Mouse (Mus musculus) spleen, adult 2 months (tissue): Measurements from ENCODE around the gene Cmtm8. TPM values are rescaled to one million over a fixed set of nuclear protein-coding genes. Genes with fewer than 3 reads are reported as not detected.

ENCODE experiments used
- DNase-seq, 2 experiments: peaks; one replicate each; pipeline versions ENCODE4 v3.0.0 to v3.0.0-alpha.2; 2012 to 2021; ENCODE audit warnings: low spot score in 2 of 2, low read depth in 1 of 2
- H3K27ac ChIP-seq: fragments of 200-500 bp; 2 replicates; pipeline ENCODE4 v1.5.1; 2012; ENCODE audit warnings: low read length, inconsistent platforms; ENCODE audit not compliant: insufficient read depth
- H3K27me3 ChIP-seq: fragments of 200-500 bp; 2 replicates; pipeline ENCODE4 v1.6.1; 2012; ENCODE audit warnings: mild to moderate bottlenecking, moderate library complexity, low read length, inconsistent platforms; ENCODE audit not compliant: control insufficient read depth, insufficient read depth
- H3K36me3 ChIP-seq: fragments of 200-500 bp; 2 replicates; pipeline ENCODE4 v1.6.1; 2012; ENCODE audit warnings: mild to moderate bottlenecking, low read length, inconsistent platforms; ENCODE audit not compliant: control insufficient read depth, insufficient read depth
- H3K4me1 ChIP-seq: fragments of 200-500 bp; 2 replicates; pipeline ENCODE4 v1.6.1; 2011; ENCODE audit warnings: inconsistent platforms; ENCODE audit not compliant: control insufficient read depth, insufficient read depth, insufficient read length
- H3K4me3 ChIP-seq: fragments of 200-500 bp; 2 replicates; pipeline ENCODE4 v1.5.1; 2011; ENCODE audit warnings: mild to moderate bottlenecking, inconsistent platforms; ENCODE audit not compliant: insufficient read depth, insufficient read length; ENCODE audit errors: extremely low read depth
- CTCF ChIP-seq: fragments of 200-500 bp; IDR thresholded peaks from 2 replicates; pipeline ENCODE4 v1.5.1; 2011; ENCODE audit warnings: mild to moderate bottlenecking, inconsistent platforms; ENCODE audit not compliant: insufficient read depth, insufficient read length, insufficient replicate concordance; ENCODE audit errors: extremely low read depth
- POLR2A ChIP-seq: fragments of 200-500 bp; IDR thresholded peaks from 2 replicates; pipeline ENCODE4 v1.6.1; 2011; ENCODE audit warnings: low read depth, low read length, inconsistent platforms
- WGBS: fragments of 180-500 bp; shearing (Covaris S2); methylation state at CpG from one replicate; pipeline ENCODE4 v1.1.7; 2018; 5-methylcytosine and 5-hydroxymethylcytosine counted together
- polyA plus RNA-seq: library from polyadenylated mRNA; depleted of rRNA; stranded (reverse); fragments of >200 nt; gene quantifications from 2 replicates; pipeline ENCODE4 v1.2.3, GENCODE M21; 2012

Cmtm8 gene
- polyA plus RNA-seq, 1 experiment = 5.8 TPM

- H3K27ac ChIP-seq = peak overlapping the region; percentile 97
These were observed 63.8 kb downstream of the Cmtm8 start for GRCm38 (mm10) chr9:114779984-114780745.

GRCm38 (mm10) chr9:114778877-114779276 is 65.1 kb downstream of the Cmtm8 start:
- 45% methylated on average over 7 of the region's 7 CpGs for WGBS
- H3K4me3 ChIP-seq = no peak overlapping the region
- H3K36me3 ChIP-seq = 0 out of 2 replicates have a peak, but pooled peaks cover 2% of the 10 kb centered on the region
- TF ChIP-seq CTCF = no peak
- no peak for TF ChIP-seq POLR2A
- no peaks in the 10 kb centered on the region for H3K27me3 ChIP-seq
- H3K4me1 ChIP-seq = peaks cover 38% of the 10 kb centered on the region
- H3K27ac ChIP-seq = no peak overlapping the region
- DNase-seq = no peak

More at GRCm38 (mm10) chr9:114779984-114780745, 63.8 kb downstream of the Cmtm8 start:
- H3K4me3 ChIP-seq = peak overlapping the region; percentile 95
- H3K36me3 ChIP-seq = no peaks in the 10 kb centered on the region
- 16% methylated on average over 23 of the region's 23 CpGs for WGBS
- TF ChIP-seq CTCF = no peak
- no peak for TF ChIP-seq POLR2A
- DNase-seq = peak in 1 of 2 experiments; percentile 40
- peaks cover 33% of the 10 kb centered on the region for H3K4me1 ChIP-seq
- H3K27me3 ChIP-seq = no peaks in the 10 kb centered on the region

GRCm38 (mm10) chr9:114778047-114778390 is 65.9 kb downstream of the Cmtm8 start:
- TF ChIP-seq POLR2A (no peak), CTCF (no peak)
- H3K27ac ChIP-seq = peak overlapping the region; percentile 66
- DNase-seq = peak in 1 of 2 experiments; percentile 34
- peaks cover 3% of the 10 kb centered on the region; the same call in 1 of the 2 replicates for H3K36me3 ChIP-seq
- H3K4me3 ChIP-seq = 0 out of 2 replicates have a peak overlapping the region, but pooled peaks have one; percentile 9
- peaks cover 38% of the 10 kb centered on the region for H3K4me1 ChIP-seq
- H3K27me3 ChIP-seq = no peaks in the 10 kb centered on the region
- WGBS = 7% methylated on average over 7 of the region's 7 CpGs

GRCm38 (mm10) chr9:114777178-114778046 is 66.5 kb downstream of the Cmtm8 start:
- Histone ChIP-seq H3K4me1 (peaks cover 38% of the 10 kb centered on the region), H3K27me3 (no peaks in the 10 kb centered on the region), H3K27ac (peak overlapping the region; percentile 66), H3K36me3 (peaks cover 4% of the 10 kb centered on the region), H3K4me3 (peak overlapping the region; percentile 9; the same call in 1 of the 2 replicates)
- TF ChIP-seq POLR2A = no peak
- TF ChIP-seq CTCF = no peak
- 17% methylated on average over 6 of the region's 6 CpGs for WGBS
- no peak for DNase-seq

- H3K4me1 ChIP-seq = peaks cover 38% of the 10 kb centered on the region
- DNase-seq = no peak
- TF ChIP-seq CTCF (no peak), POLR2A (no peak)
- no peaks in the 10 kb centered on the region for H3K27me3 ChIP-seq
- H3K27ac ChIP-seq = no peak overlapping the region
- WGBS = 37% methylated on average over 3 of the region's 3 CpGs
- H3K4me3 ChIP-seq = no peak overlapping the region
- H3K36me3 ChIP-seq = peaks cover 7% of the 10 kb centered on the region
These were observed 67.6 kb downstream of the Cmtm8 start for GRCm38 (mm10) chr9:114776361-114776760.

GRCm38 (mm10) chr9:114775272-114775671 is 68.7 kb downstream of the Cmtm8 start:
- peak overlapping the region; percentile 51 for H3K27ac ChIP-seq
- no peaks in the 10 kb centered on the region for H3K27me3 ChIP-seq
- 0 out of 2 replicates have a peak overlapping the region, but pooled peaks have one; percentile 4 for H3K4me3 ChIP-seq
- peak in 1 of 2 experiments; percentile 32 for DNase-seq
- peaks cover 7% of the 10 kb centered on the region for H3K36me3 ChIP-seq
- WGBS = 9% methylated on average over 4 of the region's 4 CpGs
- TF ChIP-seq CTCF = no peak
- no peak for TF ChIP-seq POLR2A
- H3K4me1 ChIP-seq = peaks cover 42% of the 10 kb centered on the region
